Mouse (Mus musculus) intestine, postnatal 0 days (tissue): ENCODE data around the gene Erich4. TPM values are rescaled to one million over a fixed set of nuclear protein-coding genes. Genes with fewer than 3 reads are reported as not detected.
"Not testable (repeated sequence)": the region's sequence is repeated elsewhere in the genome, so short reads cannot be mapped to it uniquely, and the experiment has no call there.

Experiments
- ATAC-seq: fragments of 200-750 bp; cut with Nextera tagmentation; 2 replicates; pipeline ENCODE4 v1.8.0; 2017; ENCODE audit warnings: mild to moderate bottlenecking, moderate TSS enrichment, moderate library complexity
- H3K27ac ChIP-seq: fragments of 300-500 bp; sonication (generic); 2 replicates; pipeline ENCODE4 v1.5.1; 2014; ENCODE audit warnings: mild to moderate bottlenecking, low read depth, low read length, moderate library complexity
- H3K27me3 ChIP-seq: fragments of 300-500 bp; sonication (generic); replicated peaks from 2 replicates; pipeline ENCODE4 v1.6.1; 2014; ENCODE audit warnings: low read length, mixed read lengths; ENCODE audit not compliant: control insufficient read depth, insufficient read depth
- H3K36me3 ChIP-seq: fragments of 300-500 bp; sonication (generic); 2 replicates; pipeline ENCODE4 v1.6.1; 2014; ENCODE audit warnings: mild to moderate bottlenecking, moderate library complexity; ENCODE audit not compliant: control insufficient read depth, insufficient read depth
- H3K4me1 ChIP-seq: fragments of 300-500 bp; sonication (generic); replicated peaks from 2 replicates; pipeline ENCODE4 v1.6.1; 2014; ENCODE audit warnings: antibody characterized with exemption, low read length, mixed read lengths; ENCODE audit not compliant: control insufficient read depth, insufficient read depth
- H3K4me2 ChIP-seq: fragments of 300-500 bp; sonication (generic); replicated peaks from 2 replicates; pipeline ENCODE4 v1.6.1; 2014; ENCODE audit warnings: low read depth, mild to moderate bottlenecking, moderate library complexity
- H3K4me3 ChIP-seq: fragments of 300-500 bp; sonication (generic); 2 replicates; pipeline ENCODE4 v1.5.1; 2014; ENCODE audit warnings: low read depth, low read length
- H3K9ac ChIP-seq: fragments of 300-500 bp; sonication (generic); 2 replicates; pipeline ENCODE4 v1.6.1; 2014; ENCODE audit warnings: mild to moderate bottlenecking, low read depth, low read length
- H3K9me3 ChIP-seq: fragments of 300-500 bp; sonication (generic); 2 replicates; pipeline ENCODE4 v1.6.1; 2016; ENCODE audit warnings: mixed run types; ENCODE audit not compliant: control insufficient read depth
- CTCF ChIP-seq: sonication (generic); IDR thresholded peaks from 2 replicates; pipeline ENCODE4 v1.5.1; 2016; ENCODE audit warnings: low read depth, mild to moderate bottlenecking, control low read depth, antibody characterized with exemption, moderate library complexity
- WGBS: fragments of 180-500 bp; shearing (Covaris S2); extraction: QIAGEN DNeasy Blood & Tissue Kit; methylation state at CpG from one replicate; pipeline ENCODE4 v1.1.7; 2014; 5-methylcytosine and 5-hydroxymethylcytosine counted together
- polyA plus RNA-seq: library from polyadenylated mRNA; unstranded; fragments of >200 nt; fragmentation: Nextera tagmentation; extraction: Ambion mirVana; gene quantifications from 2 replicates; pipeline ENCODE4 v1.2.1, GENCODE M21; 2015

Erich4 gene
- polyA plus RNA-seq, 1 experiment from 2014 or later = 117 TPM

DNA sequence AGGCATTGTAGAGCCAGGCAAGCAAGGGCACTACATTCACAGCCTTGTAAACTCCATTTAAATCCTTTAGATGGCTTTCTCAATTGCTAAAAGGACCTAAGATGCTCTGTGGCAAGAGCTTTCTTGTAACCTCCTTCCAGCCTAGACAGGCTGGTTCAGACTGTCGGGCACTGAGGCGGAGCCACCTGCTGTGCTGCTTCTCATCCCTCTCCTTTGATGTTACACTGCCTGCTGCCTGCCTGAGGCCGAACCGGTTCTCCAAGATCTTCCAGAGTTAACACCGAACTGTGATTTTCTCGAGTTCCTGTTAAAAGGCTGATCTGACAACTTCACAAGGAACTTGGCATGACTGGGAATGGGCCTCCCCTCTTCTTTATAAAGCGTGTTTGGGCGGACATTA, 39.8 kb downstream of the Erich4 start:
- no peak for TF ChIP-seq CTCF

DNA sequence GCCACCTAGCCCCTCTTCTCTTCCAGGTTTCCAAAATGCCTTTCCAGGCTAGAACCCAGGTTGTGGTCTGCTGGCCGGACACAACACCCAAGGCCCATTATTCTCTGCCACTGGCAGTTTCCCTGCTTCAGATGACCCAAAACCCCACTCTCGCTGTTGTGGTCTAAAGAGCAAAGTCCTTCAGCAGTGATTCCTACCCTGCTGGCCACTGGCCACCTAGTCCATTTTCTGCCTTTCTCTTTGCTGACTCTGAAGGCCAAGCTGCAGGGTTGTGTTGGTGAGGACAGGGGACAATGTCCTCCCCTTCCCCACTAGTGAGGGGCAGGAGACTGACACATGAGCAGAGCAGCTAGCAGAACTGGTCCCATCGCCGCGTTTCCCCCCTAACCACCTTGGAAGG, 40.6 kb downstream of the Erich4 start:
- H3K4me3 ChIP-seq = no peak overlapping the region
- no peaks in the 10 kb centered on the region for H3K36me3 ChIP-seq
- 0 out of 2 replicates have a peak, but pooled peaks cover 4% of the 10 kb centered on the region for H3K4me1 ChIP-seq
- 70% methylated on average over 5 of the region's 5 CpGs for WGBS
- no peak overlapping the region for H3K27ac ChIP-seq
- no peak overlapping the region for H3K9ac ChIP-seq
- TF ChIP-seq CTCF = no peak
- H3K4me2 ChIP-seq = no peak overlapping the region
- ATAC-seq = no peak
- H3K9me3 ChIP-seq = no peaks in the 10 kb centered on the region
- no peaks in the 10 kb centered on the region for H3K27me3 ChIP-seq

More for the DNA sequence above, 39.8 kb downstream of the Erich4 start:
- WGBS = 14% methylated on average over 8 of the region's 8 CpGs
- H3K9ac ChIP-seq = no peak overlapping the region
- H3K27ac ChIP-seq = no peak overlapping the region
- H3K4me3 ChIP-seq = no peak overlapping the region
- peak; percentile 72 for ATAC-seq
- H3K4me1 ChIP-seq = 0 out of 2 replicates have a peak, but pooled peaks cover 4% of the 10 kb centered on the region
- H3K9me3 ChIP-seq = no peaks in the 10 kb centered on the region
- no peak overlapping the region; the same call in 1 of the 2 replicates for H3K4me2 ChIP-seq
- H3K36me3 ChIP-seq = no peaks in the 10 kb centered on the region
- H3K27me3 ChIP-seq = no peaks in the 10 kb centered on the region

DNA sequence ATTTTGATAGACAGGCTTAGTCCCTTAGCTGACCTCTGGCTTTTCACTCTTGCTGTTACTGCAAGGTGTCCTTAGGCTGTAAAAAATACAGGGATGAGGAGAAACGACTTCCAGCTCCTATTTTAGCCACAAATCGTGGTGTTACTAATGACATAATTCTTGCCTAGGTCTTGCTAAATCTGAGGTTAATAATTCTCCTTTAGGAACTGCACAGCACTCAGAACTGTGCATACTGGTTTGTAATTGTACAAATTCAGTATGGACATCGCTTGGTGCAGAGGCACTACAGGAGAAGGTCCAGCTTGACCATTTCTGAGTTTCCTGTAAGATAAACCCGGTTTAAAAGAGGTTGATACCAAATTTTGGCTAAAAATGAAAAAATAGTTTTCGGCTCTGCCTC, 41.9 kb downstream of the Erich4 start:
- not testable (repeated sequence) for H3K4me1 ChIP-seq, H3K9ac ChIP-seq

DNA sequence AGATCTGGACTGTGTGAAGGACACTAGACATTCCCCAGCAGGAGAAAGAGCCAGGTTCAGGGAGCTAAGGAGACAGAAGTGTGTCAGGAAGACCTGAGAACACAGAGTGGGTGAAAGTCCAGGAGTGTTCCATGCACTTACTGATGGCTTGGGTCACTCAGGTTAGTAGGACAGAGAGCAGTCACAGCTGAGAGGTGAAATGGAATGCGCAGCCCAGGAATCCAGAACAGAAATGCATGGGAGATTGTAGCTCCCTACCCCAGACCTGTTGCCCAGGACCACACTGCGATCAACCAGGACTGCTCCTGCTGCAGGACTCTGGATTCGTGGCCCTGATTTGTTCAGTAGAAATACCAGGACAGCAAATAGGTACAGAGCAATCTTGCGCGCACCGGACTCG, 47.0 kb downstream of the Erich4 start:
- WGBS = 96% methylated on average over 7 of the region's 7 CpGs
- TF ChIP-seq CTCF = no peak
- H3K27ac ChIP-seq = no peak overlapping the region
- no peak overlapping the region for H3K4me2 ChIP-seq
- H3K9ac ChIP-seq = no peak overlapping the region
- H3K27me3 ChIP-seq = no peaks in the 10 kb centered on the region
- no peaks in the 10 kb centered on the region for H3K4me1 ChIP-seq
- no peaks in the 10 kb centered on the region for H3K9me3 ChIP-seq
- H3K4me3 ChIP-seq = no peak overlapping the region
- H3K36me3 ChIP-seq = no peaks in the 10 kb centered on the region
- ATAC-seq = no peak

More for the DNA sequence above, 41.9 kb downstream of the Erich4 start:
- not testable (repeated sequence) for H3K27ac ChIP-seq, H3K36me3 ChIP-seq, H3K9me3 ChIP-seq, H3K4me3 ChIP-seq, ATAC-seq, H3K4me2 ChIP-seq, H3K27me3 ChIP-seq
- 57% methylated on average over 5 of the region's 5 CpGs for WGBS

Other genes starting within 250 kb of the Erich4 start
- gene Cnfn, start 246.2 kb downstream of the Erich4 start, polyA plus RNA-seq = 0.33 TPM in 1 of 2 replicates, not detected in the other
- gene Lipe, start 217.2 kb downstream of the Erich4 start, polyA plus RNA-seq = 15.0 and 17.5 TPM in 2 replicates
- gene Cxcl17, start 203.0 kb downstream of the Erich4 start, polyA plus RNA-seq = 0.16 TPM in 1 of 2 replicates, not detected in the other
- 59.1 and 92.6 TPM in 2 replicates for gene Ceacam1, start 138.3 kb downstream of the Erich4 start, polyA plus RNA-seq
- 0.20 and 0.37 TPM in 2 replicates for gene Ceacam2, start 76.0 kb downstream of the Erich4 start, polyA plus RNA-seq
- gene Dmac2, start 3.5 kb upstream of the Erich4 start, polyA plus RNA-seq = 29.0 and 32.6 TPM in 2 replicates
- 3.4 and 3.5 TPM in 2 replicates for gene B3gnt8, start 10.8 kb upstream of the Erich4 start, polyA plus RNA-seq
- 39.8 and 44.3 TPM in 2 replicates for gene Bckdha, start 43.1 kb upstream of the Erich4 start, polyA plus RNA-seq
- gene Exosc5, start 43.3 kb upstream of the Erich4 start, polyA plus RNA-seq = 50.4 and 52.7 TPM in 2 replicates
- 0.61 and 1.3 TPM in 2 replicates for gene Tmem91, start 59.3 kb upstream of the Erich4 start, polyA plus RNA-seq
- gene B9d2, start 64.9 kb upstream of the Erich4 start, polyA plus RNA-seq = 12.4 and 12.6 TPM in 2 replicates
- 1.7 and 2.2 TPM in 2 replicates for gene Tgfb1, start 71.1 kb upstream of the Erich4 start, polyA plus RNA-seq
- gene Ccdc97, start 103.2 kb upstream of the Erich4 start, polyA plus RNA-seq = 15.9 and 16.5 TPM in 2 replicates
- gene Hnrnpul1, start 138.9 kb upstream of the Erich4 start, polyA plus RNA-seq = 32.1 TPM in 2 replicates
- gene Axl, start 172.8 kb upstream of the Erich4 start, polyA plus RNA-seq = 52.1 and 58.8 TPM in 2 replicates
- gene Cyp2s1, start 201.0 kb upstream of the Erich4 start, polyA plus RNA-seq = 9.7 and 11.6 TPM in 2 replicates